Mouse (Mus musculus) ES-CJ7 (cell line): ENCODE data around the gene Fam126a.

Experiments
- DNase-seq: peaks from one replicate; pipeline ENCODE4 v3.0.0; 2011; ENCODE audit warnings: low read depth, low spot score

Fam126a gene

GRCm38 (mm10) chr5:24040601-24041000 lies 10.1 kb upstream of the Fam126a start:
- no peak for DNase-seq

GRCm38 (mm10) chr5:24039423-24039822 lies 8.9 kb upstream of the Fam126a start:
- no peak for DNase-seq

DNA sequence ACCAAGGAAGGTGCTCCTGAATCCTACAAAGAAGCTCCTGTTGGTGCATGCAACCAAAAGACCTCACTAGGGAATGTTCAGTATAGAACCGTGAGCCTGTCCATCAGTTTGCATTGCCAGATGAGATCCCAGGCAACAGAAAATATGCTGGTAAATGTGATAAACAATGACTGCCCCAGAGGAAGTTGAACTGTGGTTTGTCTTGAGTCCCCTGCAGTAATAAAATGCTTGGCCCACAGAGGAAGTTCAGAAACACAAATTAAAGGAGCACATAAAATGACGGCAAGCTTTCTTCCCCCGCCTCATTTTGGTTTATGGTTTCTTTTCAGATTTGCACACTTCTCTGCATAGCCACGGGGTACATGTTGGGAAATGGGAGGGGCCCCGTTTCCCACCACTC lies 8.3 kb upstream of the Fam126a start:
- DNase-seq: no peak

DNA sequence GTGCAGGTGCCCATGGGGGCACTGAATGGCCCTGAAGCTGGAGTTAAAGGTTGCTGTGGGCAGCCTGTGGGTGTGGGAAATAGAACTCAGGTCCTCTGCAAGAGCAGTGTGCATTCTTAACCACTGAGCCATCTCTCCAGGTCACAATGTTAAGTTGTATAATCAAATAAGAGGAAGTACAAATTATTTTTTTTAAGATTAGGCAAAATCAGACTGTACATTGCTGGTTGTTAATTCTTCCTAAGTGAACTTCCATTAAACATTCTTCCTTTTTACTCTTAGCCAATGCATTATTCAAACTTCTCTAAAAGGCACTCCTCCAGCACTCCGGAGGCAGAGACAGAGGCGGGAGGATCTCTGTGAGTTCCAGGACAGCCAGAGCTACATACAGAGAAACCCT lies 7.7 kb upstream of the Fam126a start:
- no peak for DNase-seq

DNA sequence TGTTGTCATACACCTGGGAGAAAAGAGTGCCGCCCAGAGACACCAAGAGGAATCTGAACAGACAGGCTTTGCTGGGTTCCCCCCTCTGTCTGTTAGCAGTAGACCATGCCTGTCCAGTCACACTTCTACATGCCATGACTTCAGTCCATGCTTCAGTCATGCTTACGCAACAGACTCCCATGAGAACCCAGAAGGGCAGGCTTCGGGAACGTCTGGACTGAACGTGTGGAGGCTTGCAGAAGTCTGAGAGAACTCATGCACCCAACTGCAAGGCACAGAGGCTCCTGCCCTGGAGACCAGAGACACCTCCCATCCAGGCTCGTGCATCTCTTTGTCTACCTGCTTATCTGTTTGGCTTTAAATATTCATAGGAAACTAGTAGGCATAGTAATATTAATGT lies 6.2 kb upstream of the Fam126a start:
- no peak for DNase-seq

- DNase-seq: no peak
Measured at GRCm38 (mm10) chr5:24034970-24035369, 4.5 kb upstream of the Fam126a start.

- no peak for DNase-seq
Measured at GRCm38 (mm10) chr5:24034091-24034490, 3.6 kb upstream of the Fam126a start.

DNA sequence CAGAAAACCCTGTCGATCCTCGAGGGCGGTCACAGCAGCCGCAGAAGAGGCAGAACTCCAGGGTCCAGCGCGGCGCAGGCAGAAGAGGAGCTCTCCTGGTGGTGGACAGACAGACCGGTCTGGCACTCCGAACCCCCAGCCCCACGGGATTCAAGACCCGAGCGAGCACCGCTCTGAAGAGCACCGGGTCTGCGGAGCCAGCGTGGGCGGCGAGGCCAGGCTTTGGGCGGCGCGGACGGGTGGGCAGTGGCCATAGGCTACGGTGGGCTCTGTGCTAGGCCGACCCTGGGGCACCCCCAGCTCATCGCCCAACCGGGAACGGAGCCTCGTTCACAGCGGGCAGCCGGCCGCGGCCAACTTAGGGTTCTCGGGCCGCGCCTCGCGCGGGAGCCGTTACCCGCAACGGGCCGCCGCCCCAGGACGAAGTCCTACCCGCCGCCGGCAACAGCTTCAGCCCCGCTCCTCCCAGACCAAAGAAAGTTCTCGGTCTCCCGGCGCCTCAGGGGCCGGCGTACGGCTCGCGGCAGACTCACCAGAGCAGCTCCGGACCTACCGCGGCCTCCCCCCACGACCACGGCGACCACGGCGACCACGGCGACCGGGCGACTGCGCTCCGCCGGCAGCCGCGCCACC lies 428 bp downstream of the Fam126a start:
- DNase-seq: no peak

DNA sequence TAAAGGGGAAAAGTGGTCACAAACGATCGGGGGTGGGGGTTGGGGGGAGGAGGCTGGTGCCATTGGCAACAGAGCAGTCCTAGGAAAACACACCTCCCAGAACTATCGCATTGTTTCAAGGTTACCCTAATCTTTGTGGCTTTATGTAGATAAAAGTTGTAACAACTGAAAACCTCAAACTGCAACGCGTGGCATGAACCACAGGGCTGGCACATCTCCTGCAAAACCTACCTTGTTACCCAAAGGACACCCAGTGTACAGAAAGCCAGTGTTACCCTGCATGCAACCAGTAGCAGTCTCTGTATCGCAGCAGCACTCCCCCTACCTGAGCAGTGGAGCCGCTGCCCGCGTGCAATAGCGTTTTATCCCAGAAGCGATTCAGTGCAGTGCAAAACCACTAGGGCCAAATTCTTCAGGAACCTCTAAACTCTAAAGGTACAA lies 1.1 kb downstream of the Fam126a start:
- peak; percentile 70 for DNase-seq

GRCm38 (mm10) chr5:24024957-24025356 lies 5.5 kb downstream of the Fam126a start:
- no peak for DNase-seq

DNA sequence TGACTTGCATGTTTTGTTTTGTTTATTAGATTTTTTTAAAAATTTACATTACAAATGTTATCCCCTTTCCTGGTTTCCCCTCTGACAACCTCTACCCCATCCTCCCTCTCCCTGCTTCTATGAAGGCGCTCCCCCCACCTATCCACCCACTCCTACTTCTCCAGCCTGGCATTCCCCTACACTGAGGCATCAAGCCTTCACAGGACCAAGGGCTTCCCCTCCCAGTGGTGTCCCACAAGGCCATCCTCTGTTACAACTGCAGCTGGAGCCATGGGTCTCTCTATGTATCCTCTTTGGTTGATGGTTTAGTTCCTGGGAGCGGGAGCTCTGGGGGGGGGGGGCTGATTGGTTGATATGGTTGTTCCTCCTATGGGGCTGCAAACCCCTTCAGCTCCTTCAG lies 7.3 kb downstream of the Fam126a start:
- no peak for DNase-seq

DNA sequence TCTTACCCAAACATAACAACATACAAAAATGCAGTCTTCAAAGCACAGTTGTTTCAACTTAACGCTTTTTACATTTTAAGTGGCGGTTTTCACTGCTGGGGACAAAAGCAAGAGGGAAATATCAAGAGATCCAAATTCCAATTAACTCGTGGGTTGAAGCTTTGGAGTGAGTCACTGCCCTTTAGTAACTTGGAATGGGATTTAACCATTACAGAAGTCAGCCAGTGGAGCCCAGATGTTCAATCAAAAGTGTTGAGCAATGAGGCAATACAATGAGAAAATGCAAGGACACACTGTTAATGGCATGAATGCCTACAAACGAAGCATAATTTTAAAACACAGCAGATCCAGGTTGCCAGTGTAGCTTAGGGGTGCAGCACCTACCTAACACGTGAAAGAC lies 8.8 kb downstream of the Fam126a start:
- no peak for DNase-seq

- no peak for DNase-seq
Measured at GRCm38 (mm10) chr5:24020380-24020779, 10.1 kb downstream of the Fam126a start.

DNA sequence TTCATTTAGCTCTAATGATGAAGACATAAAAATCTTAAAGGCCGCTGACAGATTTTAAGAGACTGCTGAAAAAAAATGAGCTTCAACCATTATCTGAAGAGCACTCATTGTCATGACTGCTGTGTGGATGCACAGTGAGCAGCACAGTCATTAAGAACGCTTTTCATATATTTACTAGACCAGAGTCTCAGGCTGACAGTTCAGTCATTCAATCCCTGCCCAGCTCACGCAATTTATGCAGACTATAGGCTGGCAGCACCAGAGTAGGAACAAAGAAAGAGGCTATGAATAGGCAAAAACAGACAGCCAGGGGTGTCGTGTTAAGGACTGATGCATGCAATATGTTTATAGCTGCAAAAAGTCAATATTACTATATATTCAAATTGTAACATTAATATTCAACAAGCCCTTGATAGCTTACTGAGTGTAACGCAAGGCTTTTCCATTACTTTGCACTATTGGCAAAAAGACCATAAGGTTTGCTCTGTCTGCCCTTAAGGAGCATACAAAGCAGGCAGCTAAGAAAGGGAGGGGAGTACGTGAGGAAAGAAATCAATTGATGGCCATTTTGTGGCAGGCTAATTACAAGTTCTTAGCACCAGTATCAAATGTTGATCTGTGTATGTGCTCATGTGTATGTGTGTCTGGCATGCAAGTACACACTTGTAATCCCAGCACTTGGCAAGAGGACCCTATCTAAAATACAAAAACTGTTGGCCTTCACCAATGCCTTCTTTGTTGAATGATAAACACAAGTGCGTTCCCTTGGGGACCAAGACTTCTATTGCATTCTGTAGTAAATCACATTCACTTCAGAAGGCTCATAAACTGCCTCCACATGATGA lies 10.9 kb downstream of the Fam126a start:
- no peak for DNase-seq

DNA sequence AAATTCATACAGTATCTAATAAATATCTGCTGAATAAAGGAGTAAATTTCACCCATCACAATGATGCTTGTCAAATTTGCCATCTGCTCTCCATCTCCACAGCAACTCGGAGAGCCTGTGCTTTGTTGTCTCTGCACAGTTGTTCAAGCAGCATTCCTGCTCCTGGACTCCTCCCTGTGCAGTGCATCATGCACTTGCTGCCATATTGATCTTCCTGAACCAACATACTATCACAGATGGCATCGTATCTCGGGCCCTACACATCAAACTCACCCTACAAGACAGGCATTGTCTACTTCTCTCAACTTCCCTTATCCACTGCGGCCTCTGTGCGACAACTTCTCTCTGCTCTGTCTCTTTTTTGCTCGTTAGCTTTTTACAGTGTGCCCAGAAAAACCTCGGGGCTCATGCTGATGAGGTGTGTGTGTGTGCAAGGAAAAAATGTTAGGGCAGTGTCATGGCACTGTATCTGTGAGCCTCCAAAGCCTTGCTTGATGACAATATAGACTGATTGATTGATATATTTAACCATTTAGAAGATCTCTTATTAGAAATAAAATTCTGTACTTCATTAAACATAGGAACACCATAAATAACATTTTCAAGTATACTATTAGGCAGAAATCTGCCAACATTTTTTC lies 11.7 kb downstream of the Fam126a start:
- no peak for DNase-seq

GRCm38 (mm10) chr5:24016912-24017311 lies 13.6 kb downstream of the Fam126a start:
- no peak for DNase-seq

DNA sequence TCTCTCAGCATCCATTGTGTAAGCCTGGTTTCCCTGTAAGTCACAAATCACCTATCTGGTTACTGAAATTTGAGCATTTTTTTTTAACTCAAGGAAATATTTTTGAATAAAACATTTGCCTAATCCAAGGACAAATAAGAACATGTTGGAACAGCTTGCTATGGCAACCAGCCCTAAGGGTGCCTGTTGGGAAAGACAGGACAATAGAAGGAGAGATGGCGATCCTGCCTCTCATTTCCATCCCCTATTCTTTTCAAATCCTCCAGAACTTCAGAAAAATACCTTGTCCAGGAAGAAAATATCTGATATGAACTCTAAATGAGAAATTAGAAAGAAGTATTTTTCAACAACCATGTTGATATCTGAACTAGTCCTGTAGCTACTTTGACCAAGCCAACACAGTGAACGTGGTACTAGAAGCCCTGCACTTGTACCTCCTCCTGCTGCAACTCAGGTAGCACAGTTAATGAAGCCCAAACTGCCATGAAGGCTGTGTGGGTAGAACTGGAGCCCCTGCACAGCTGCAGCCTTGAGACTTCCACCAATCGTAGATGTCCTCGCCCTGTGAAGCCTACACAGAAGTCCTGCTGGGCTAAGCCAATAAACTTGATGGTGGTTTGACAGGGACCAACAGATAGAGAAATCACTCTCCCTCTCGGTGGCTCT lies 17.0 kb downstream of the Fam126a start:
- no peak for DNase-seq

- no peak for DNase-seq
Measured at GRCm38 (mm10) chr5:23999083-23999671, 31.3 kb downstream of the Fam126a start.

GRCm38 (mm10) chr5:23995951-23996350 lies 34.5 kb downstream of the Fam126a start:
- no peak for DNase-seq

GRCm38 (mm10) chr5:23994929-23995328 lies 35.6 kb downstream of the Fam126a start:
- no peak for DNase-seq

- no peak for DNase-seq
Measured at GRCm38 (mm10) chr5:23994231-23994630, 36.3 kb downstream of the Fam126a start.

- no peak for DNase-seq
Measured at GRCm38 (mm10) chr5:23993553-23993894, 37.0 kb downstream of the Fam126a start.
